In the genomic region with DNA sequence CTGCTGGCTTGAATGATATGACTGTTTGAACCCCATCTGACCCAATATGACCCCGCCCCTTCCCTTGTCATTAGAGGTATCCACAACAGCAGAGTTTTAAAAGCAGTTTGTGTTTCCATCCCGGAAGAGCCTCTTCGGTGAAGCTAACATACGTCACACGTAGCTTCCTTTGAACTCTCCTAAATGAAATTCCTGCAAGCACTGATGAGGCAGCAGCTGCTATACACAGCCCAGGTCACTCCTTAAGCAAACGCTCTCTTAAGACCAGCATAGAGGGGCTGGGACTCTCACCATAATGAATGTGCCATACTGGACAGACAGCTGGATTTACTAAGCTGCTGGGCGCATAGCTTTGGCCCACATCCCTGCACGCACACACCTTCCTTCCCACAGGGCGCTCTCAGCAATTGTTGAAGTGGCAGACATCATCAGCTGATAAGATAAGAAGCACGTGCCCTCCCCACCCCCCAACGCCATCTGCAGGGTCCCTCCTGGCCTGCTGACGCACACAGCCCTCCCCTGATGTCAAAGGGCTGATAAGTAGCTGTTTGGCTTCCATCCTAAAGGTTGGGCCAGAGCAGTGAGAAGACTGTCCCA, we compare ENCODE assay signal across 9 mouse cellular contexts.
DNase-seq lines count a peak whose midpoint lies in the region; ATAC-seq and TF ChIP-seq lines count a peak whose summit lies in the region.
"Had no signal": no experiment of that assay in that cellular context is flagged by ENCODE, and none has a peak within 500 bp of the region (broad histone marks: within the 10 kb centered on the region; RNA-seq: fewer than 3 reads in every experiment).

No protein-coding gene starts in this region.

- no peaks in the 10 kb centered on the region for H3K9me3 ChIP-seq in megakaryocyte, embryonic 14.5 days
- no peaks in the 10 kb centered on the region for H3K9me3 ChIP-seq in forebrain, embryonic 12.5 days
- no peaks in the 10 kb centered on the region for H3K9me3 ChIP-seq in hindbrain, embryonic 15.5 days

- peak overlapping the region; percentile 57; the same call in 1 of the 2 replicates for H3K27ac ChIP-seq in forebrain, embryonic 12.5 days
- 0 out of 2 replicates have a peak overlapping the region, but pooled peaks have one; percentile 8 for H3K27ac ChIP-seq in hindbrain, embryonic 15.5 days (replicated peaks)

- peaks cover 3% of the 10 kb centered on the region for H3K27me3 ChIP-seq in megakaryocyte, embryonic 14.5 days (replicated peaks)
- no peaks in the 10 kb centered on the region for H3K27me3 ChIP-seq in forebrain, embryonic 12.5 days
- H3K27me3 ChIP-seq in hindbrain, embryonic 15.5 days: no peaks in the 10 kb centered on the region

- TF ChIP-seq CTCF in lung, adult 2 months (IDR thresholded peaks at IDR 0.05; ENCODE audit: insufficient read depth, low read length): no peak

- H3K9ac ChIP-seq in forebrain, embryonic 12.5 days: no peak overlapping the region
- no peak overlapping the region for H3K9ac ChIP-seq in hindbrain, embryonic 15.5 days

- 63% methylated on average over 12 of the region's 12 CpGs for WGBS in forebrain, embryonic 12.5 days
- WGBS in hindbrain, embryonic 15.5 days: 39% methylated on average over 12 of the region's 12 CpGs
- 17% methylated on average over 12 of the region's 12 CpGs for WGBS in lung, adult 2 months

- no peak for TF ChIP-seq POLR2A in lung, adult 2 months (IDR thresholded peaks at IDR 0.05; ENCODE audit: borderline replicate concordance, extremely low read depth, low read depth, low read length)

- H3K36me3 ChIP-seq in megakaryocyte, embryonic 14.5 days (replicated peaks; ENCODE audit: low read length): peaks cover under 1% of the 10 kb centered on the region
- no peaks in the 10 kb centered on the region for H3K36me3 ChIP-seq in forebrain, embryonic 12.5 days (replicated peaks)
- no peaks in the 10 kb centered on the region for H3K36me3 ChIP-seq in hindbrain, embryonic 15.5 days
- H3K36me3 ChIP-seq: G1E had no signal

- no peak for ATAC-seq in megakaryocyte, adult 5-6 weeks (ENCODE audit: poor library complexity, severe bottlenecking)
- ATAC-seq in forebrain, embryonic 12.5 days (ENCODE audit: low FRiP score): peak; percentile 49; the same call in 1 of the 2 replicates
- no peak; the same call in 1 of the 2 replicates for ATAC-seq in hindbrain, embryonic 15.5 days (ENCODE audit: low FRiP score, low read depth)

- H3K4me2 ChIP-seq in forebrain, embryonic 12.5 days: no peak overlapping the region
- H3K4me2 ChIP-seq in hindbrain, embryonic 15.5 days: no peak overlapping the region

- peaks cover 74% of the 10 kb centered on the region for H3K4me1 ChIP-seq in megakaryocyte, embryonic 14.5 days
- H3K4me1 ChIP-seq in forebrain, embryonic 12.5 days: peaks cover 27% of the 10 kb centered on the region
- peaks cover 14% of the 10 kb centered on the region for H3K4me1 ChIP-seq in hindbrain, embryonic 15.5 days (replicated peaks)
- peaks cover 3% of the 10 kb centered on the region; the same call in 1 of the 2 replicates for H3K4me1 ChIP-seq in lung, adult 2 months (ENCODE audit: control insufficient read depth, insufficient read depth, low read length)

- peak; percentile 12 for DNase-seq in lung, adult 2 months
- no peak for DNase-seq in layer of hippocampus, adult 9-11 months
- DNase-seq in urinary bladder, adult 18-20 months (ENCODE audit: low spot score in 2 of 2): no peak
- DNase-seq in layer of hippocampus, postnatal 10 days (ENCODE audit: low spot score in 2 of 2): no peak

- peak overlapping the region; percentile 43 for H3K4me3 ChIP-seq in megakaryocyte, embryonic 14.5 days (replicated peaks)
- no peak overlapping the region for H3K4me3 ChIP-seq in forebrain, embryonic 12.5 days (replicated peaks)
- no peak overlapping the region for H3K4me3 ChIP-seq in hindbrain, embryonic 15.5 days
- H3K4me3 ChIP-seq in lung, adult 2 months (replicated peaks; ENCODE audit: extremely low read depth, low read depth, low read length): peak overlapping the region; percentile 11

Comparison
In these comparisons a context has a peak if more than half of its experiments do, and no peak if none do; other contexts are left out.
1. H3K4me3 ChIP-seq: peak in megakaryocyte, embryonic 14.5 days (single experiment) and lung, adult 2 months (single experiment); none in forebrain, embryonic 12.5 days (single experiment) and hindbrain, embryonic 15.5 days (single experiment).